Mouse (Mus musculus) inflammation-experienced regulatory T-cells, adult 16 weeks (primary cell): ENCODE measurements around the gene Olfr315. TPM values are rescaled to one million over a fixed set of nuclear protein-coding genes. Genes with fewer than 3 reads are reported as not detected.

ENCODE experiments used
- polyA plus RNA-seq: library from polyadenylated mRNA; unstranded; fragments of 100-300 nt; shearing (Covaris generic); gene quantifications from one replicate; pipeline ENCODE4 v1.2.1, GENCODE M21; 2017

Gene Olfr315
- not detected for polyA plus RNA-seq

DNA sequence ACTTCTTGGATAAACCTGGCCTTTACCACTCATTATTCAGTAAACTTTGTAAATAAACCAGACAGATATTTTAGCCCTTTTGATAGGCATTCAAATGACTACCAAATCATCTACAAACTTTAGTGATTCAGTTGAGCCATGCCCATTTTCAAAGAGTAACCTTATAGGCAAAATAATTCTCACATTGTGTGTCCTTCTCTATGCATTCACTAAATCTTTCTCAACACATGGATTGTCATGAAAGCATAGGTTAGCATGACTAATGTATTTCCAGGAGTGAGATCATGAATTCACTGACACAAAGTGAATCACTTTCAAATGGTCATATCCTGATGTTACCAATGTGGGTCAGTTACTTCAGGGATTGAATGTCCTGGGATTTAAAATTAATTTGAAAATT lies at the start of gene Olfr315:
Gene Olfr315, plus strand, starts transcription at position 301 of the 400 bp plus-strand sequence.

DNA sequence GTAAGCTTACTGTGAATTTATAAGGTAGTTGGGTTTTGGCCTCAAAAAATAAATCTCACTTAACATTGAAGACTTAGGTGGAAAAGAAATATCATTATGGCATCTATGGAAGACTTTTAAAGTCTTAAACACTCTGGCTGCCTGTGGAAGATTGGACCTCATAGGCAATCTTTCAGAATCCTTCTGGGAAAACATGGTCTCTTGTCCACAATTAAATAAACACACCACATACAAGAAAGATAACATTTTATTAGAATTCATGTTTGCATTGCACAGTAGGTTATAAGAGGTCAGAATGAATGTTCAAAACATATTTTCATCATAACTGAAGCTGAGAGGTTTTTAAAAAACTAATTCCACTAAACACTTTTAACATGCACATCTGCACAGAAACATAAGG lies 49.1 kb upstream of the Olfr315 start, which contains the start of gene Olfr318:
Gene Olfr318, minus strand, starts transcription at position 101 of the 400 bp plus-strand sequence.

DNA sequence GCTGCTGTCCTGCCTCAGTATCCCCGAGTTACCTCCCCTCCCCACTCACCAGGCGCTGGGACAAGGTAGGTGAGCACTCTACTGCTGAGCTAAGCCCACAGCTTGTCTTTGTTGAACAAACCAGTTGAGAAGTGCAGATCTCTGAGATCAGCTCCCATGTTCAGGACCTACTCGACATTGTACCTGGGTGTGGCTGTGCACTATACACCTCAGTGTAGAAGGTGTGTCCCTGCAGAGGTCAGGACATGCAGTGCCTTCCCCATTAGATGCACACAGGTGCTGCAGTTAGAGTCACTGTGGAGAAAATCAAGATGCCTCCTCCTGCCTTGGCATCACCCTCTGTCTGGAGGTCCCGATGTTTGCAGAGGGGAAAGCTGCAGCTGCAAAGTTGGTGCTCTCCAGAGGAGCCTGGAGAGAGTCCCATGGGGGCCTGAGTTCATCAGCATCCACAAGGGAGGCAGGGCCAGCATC lies 34.2 kb upstream of the Olfr315 start, which contains the start of gene Olfr317:
Gene Olfr317, minus strand, starts transcription at position 421 of the 471 bp plus-strand sequence.

DNA sequence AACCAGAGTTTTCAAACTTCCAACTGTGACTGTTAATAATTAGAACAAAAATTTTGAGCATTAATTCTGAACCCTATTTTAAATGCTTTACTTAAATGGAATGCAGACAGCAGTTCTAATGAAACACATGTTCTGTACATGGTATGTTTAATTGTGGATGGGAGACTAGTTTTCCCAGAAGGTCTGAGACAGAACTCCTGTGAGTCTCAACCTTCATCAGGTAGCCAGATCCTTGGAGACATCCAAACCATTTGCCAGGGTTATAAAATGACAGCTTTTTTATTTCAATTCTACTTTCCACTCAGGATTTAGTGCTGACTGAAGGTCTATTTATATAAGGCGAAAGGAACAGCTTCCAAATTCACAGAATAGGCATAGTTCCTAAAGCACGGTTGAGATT lies 20.6 kb upstream of the Olfr315 start, which contains the start of gene Olfr316:
Gene Olfr316, plus strand, starts transcription at position 301 of the 400 bp plus-strand sequence.

DNA sequence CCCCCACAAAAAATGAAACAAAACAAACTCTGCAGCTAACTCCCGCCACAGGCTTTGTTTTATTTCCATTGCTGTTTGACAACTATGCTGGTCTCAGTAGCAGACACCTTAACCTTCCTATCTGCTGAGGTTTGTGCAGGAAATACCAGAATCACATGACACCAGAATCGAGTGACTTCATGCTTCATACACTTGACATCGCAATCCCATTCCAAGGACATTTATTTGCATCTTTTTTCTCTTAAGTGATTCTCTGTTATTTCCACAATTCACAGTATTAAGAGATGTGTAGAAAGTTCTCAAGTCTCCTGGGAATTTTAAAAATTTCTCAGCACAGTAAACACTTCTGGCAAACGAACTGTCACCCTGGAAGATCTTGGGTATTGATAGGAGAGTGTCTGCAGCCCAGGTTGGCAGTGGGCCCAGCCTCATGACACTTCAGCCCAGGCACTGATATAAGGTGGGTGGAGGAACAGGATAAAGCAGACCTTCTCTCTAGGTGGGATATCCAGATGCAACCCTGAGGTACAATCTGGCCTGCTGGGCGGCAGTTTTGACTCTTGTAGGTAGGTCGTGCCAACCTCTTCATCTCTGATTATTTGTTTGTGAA lies 9.6 kb downstream of the Olfr315 start, which contains the start of gene Olfr314:
Gene Olfr314, plus strand, starts transcription at position 473 of the 610 bp plus-strand sequence.

DNA sequence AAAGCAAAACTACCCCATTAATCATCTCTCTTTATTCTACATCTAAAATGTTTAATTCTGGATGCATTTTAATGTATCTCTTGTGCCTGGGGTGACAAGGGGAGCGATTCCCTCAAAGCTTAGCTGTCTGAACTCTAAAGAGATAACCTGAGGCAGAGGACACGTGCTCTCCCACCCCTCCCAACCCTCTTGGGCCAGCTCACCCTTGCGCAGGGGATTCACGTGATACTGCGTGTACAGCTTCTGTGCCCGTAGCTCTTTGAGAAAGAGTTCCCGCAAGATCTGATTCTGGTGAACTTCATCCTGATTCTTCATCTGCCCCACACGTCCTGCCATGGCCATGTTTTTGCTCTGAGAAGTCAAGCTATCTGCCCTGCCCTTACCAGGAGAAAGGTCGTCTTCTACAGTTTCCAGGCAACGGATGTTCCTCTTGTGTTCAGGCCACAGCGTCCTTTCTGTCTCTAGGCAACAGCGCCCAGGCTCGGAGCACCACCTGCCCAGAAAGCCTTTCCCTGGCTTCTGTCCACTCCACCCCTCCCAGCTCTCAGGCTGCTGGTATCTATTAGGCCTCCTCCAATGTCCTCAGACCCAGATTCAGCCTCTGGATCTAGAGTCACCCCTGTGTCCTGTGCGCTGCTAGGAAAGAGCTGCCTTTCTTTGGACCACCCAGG lies 28.7 kb downstream of the Olfr315 start, which contains the start of gene Fam183b:
Gene Fam183b, minus strand, starts transcription at position 403 of the 671 bp plus-strand sequence.

DNA sequence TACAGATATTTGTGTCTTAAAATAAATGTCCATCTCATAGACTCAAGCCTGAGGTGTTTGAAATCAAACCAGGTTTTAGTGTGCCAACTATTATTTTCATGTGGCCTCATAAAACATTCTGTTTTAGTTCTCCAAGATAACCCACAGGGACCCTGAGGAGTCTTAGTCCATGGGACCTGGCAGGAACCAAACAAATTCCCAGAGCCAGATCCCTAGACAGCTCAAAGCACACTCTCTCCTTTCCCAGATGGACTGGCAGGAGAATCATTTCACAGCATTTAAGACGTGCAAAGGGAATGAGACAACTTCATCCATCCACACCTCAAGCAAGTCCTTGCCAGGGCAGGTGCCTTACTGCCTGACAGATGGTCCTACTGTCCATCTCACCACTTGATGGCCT lies 41.7 kb downstream of the Olfr315 start, which contains the start of gene Olfr313:
Gene Olfr313, plus strand, starts transcription at position 301 of the 400 bp plus-strand sequence.

DNA sequence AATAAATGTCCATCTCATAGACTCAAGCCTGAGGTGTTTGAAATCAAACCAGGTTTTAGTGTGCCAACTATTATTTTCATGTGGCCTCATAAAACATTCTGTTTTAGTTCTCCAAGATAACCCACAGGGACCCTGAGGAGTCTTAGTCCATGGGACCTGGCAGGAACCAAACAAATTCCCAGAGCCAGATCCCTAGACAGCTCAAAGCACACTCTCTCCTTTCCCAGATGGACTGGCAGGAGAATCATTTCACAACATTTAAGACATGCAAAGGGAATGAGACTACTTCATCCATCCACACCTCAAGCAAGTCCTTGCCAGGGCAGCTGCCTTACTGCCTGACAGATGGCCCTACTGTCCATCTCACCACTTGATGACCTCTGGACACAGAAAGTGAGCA lies 55.9 kb downstream of the Olfr315 start, which contains the start of gene Olfr312:
Gene Olfr312, plus strand, starts transcription at position 301 of the 400 bp plus-strand sequence.

Other genes with a start within 250 kb of the Olfr315 start
- gene Olfr330, start 238.4 kb upstream of the Olfr315 start, polyA plus RNA-seq = not detected
- not detected for gene Olfr329-ps, start 226.8 kb upstream of the Olfr315 start, polyA plus RNA-seq
- gene Olfr328, start 217.6 kb upstream of the Olfr315 start, polyA plus RNA-seq = not detected
- gene Olfr224, start 202.6 kb upstream of the Olfr315 start, polyA plus RNA-seq = 0.26 TPM
- not detected for gene Olfr325, start 195.5 kb upstream of the Olfr315 start, polyA plus RNA-seq
- not detected for gene Olfr324, start 178.1 kb upstream of the Olfr315 start, polyA plus RNA-seq
- gene 2210407C18Rik, start 157.1 kb upstream of the Olfr315 start, polyA plus RNA-seq = not detected
- gene Olfr323, start 142.7 kb upstream of the Olfr315 start, polyA plus RNA-seq = not detected
- gene Trim58, start 132.7 kb upstream of the Olfr315 start, polyA plus RNA-seq = not detected
- gene Olfr322, start 114.4 kb upstream of the Olfr315 start, polyA plus RNA-seq = not detected
- not detected for gene Olfr320, start 92.1 kb upstream of the Olfr315 start, polyA plus RNA-seq
- not detected for gene Olfr319, start 74.0 kb upstream of the Olfr315 start, polyA plus RNA-seq
- gene Olfr318, start 49.2 kb upstream of the Olfr315 start, polyA plus RNA-seq = not detected
- gene Olfr317, start 34.0 kb upstream of the Olfr315 start, polyA plus RNA-seq = not detected
- not detected for gene Olfr316, start 20.5 kb upstream of the Olfr315 start, polyA plus RNA-seq
- gene Olfr314, start 9.8 kb downstream of the Olfr315 start, polyA plus RNA-seq = not detected
- not detected for gene Fam183b, start 28.8 kb downstream of the Olfr315 start, polyA plus RNA-seq
- not detected for gene Olfr313, start 41.8 kb downstream of the Olfr315 start, polyA plus RNA-seq
- not detected for gene Olfr312, start 56.0 kb downstream of the Olfr315 start, polyA plus RNA-seq
- not detected for gene Olfr311, start 66.1 kb downstream of the Olfr315 start, polyA plus RNA-seq
- gene Gm12258, start 74.0 kb downstream of the Olfr315 start, polyA plus RNA-seq = 14.7 TPM
- gene 2810021J22Rik, start 94.0 kb downstream of the Olfr315 start, polyA plus RNA-seq = 16.0 TPM
- gene Zfp39, start 131.0 kb downstream of the Olfr315 start, polyA plus RNA-seq = 16.8 TPM
- not detected for gene Btnl10, start 144.7 kb downstream of the Olfr315 start, polyA plus RNA-seq
- 12.3 TPM for gene Rnf187, start 165.7 kb downstream of the Olfr315 start, polyA plus RNA-seq
- 17.8 TPM for gene Hist3h2ba, start 175.7 kb downstream of the Olfr315 start, polyA plus RNA-seq
- 23.3 TPM for gene Hist3h2a, start 181.5 kb downstream of the Olfr315 start, polyA plus RNA-seq
- 0.11 TPM for gene Trim17, start 181.5 kb downstream of the Olfr315 start, polyA plus RNA-seq
- 45.5 TPM for gene Trim11, start 204.9 kb downstream of the Olfr315 start, polyA plus RNA-seq